Mouse (Mus musculus) forebrain, embryonic 12.5 days (tissue): ENCODE results near the gene Bpifc. TPM values are rescaled to one million over a fixed set of nuclear protein-coding genes. Genes with fewer than 3 reads are reported as not detected.
A peak's percentile ranks its signal among the peaks of the same experiment; 100 is the strongest.

Experiments
- ATAC-seq: fragments of 200-750 bp; cut with Nextera tagmentation; 2 replicates; pipeline ENCODE4 v1.8.0; 2017; ENCODE audit warnings: moderate TSS enrichment; ENCODE audit not compliant: low FRiP score
- H3K27ac ChIP-seq: fragments of 300-500 bp; sonication (generic); 2 replicates; pipeline ENCODE4 v1.5.1; 2016; ENCODE audit warnings: mild to moderate bottlenecking
- H3K27me3 ChIP-seq: fragments of 300-500 bp; sonication (generic); 2 replicates; pipeline ENCODE4 v1.6.1; 2016; ENCODE audit warnings: mild to moderate bottlenecking
- H3K36me3 ChIP-seq: fragments of 300-500 bp; sonication (generic); replicated peaks from 2 replicates; pipeline ENCODE4 v1.6.1; 2016; ENCODE audit warnings: mild to moderate bottlenecking
- H3K4me1 ChIP-seq: fragments of 300-500 bp; sonication (generic); 2 replicates; pipeline ENCODE4 v1.6.1; 2016
- H3K4me2 ChIP-seq: fragments of 300-500 bp; sonication (generic); 2 replicates; pipeline ENCODE4 v1.6.1; 2016; ENCODE audit warnings: mild to moderate bottlenecking, moderate library complexity
- H3K4me3 ChIP-seq: fragments of 300-500 bp; sonication (generic); replicated peaks from 2 replicates; pipeline ENCODE4 v1.5.1; 2016; ENCODE audit warnings: mild to moderate bottlenecking
- H3K9ac ChIP-seq: fragments of 300-500 bp; sonication (generic); 2 replicates; pipeline ENCODE4 v1.6.1; 2016; ENCODE audit warnings: mild to moderate bottlenecking
- H3K9me3 ChIP-seq: fragments of 300-500 bp; sonication (generic); 2 replicates; pipeline ENCODE4 v1.6.1; 2016
- WGBS: fragments of 180-500 bp; shearing (Covaris S2); methylation state at CpG from one replicate; pipeline ENCODE4 v1.1.7; 2016; 5-methylcytosine and 5-hydroxymethylcytosine counted together
- polyA plus RNA-seq: library from polyadenylated mRNA; unstranded; fragments of >200 nt; fragmentation: Nextera tagmentation; extraction: Ambion mirVana; gene quantifications from 2 replicates; pipeline ENCODE4 v1.2.1, GENCODE M21; 2016

Gene Bpifc
- polyA plus RNA-seq, 1 experiment from 2014 or later, result not detected

DNA sequence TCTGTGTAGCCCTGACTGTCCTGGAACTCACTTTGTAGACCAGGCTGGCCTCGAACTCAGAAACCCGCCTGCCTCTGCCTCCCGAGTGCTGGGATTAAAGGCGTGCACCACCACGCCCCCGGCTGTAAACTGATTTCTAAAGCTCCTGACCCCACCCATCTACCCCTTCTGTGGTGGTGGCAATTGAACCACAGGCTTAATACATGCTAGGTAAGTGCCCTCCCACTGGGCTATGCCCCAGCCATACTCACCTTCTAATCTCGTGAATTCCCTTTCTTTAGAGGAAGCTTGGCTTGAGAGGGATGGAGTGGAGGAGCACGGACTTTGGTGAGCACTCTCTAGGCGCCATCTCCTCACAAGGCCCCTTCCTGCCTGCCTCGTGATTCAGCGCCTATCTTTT lies 81.7 kb downstream of the Bpifc start:
- H3K9me3 ChIP-seq, result no peaks in the 10 kb centered on the region
- peaks cover 19% of the 10 kb centered on the region for H3K27me3 ChIP-seq
- no peak overlapping the region for H3K27ac ChIP-seq
- H3K9ac ChIP-seq, result no peak overlapping the region
- H3K4me3 ChIP-seq, result no peak overlapping the region
- 0 out of 2 replicates have a peak, but pooled peaks cover under 1% of the 10 kb centered on the region for H3K36me3 ChIP-seq
- 92% methylated on average over 11 of the region's 11 CpGs for WGBS
- no peak for ATAC-seq
- H3K4me1 ChIP-seq, result peaks cover 22% of the 10 kb centered on the region
- no peak overlapping the region for H3K4me2 ChIP-seq

DNA sequence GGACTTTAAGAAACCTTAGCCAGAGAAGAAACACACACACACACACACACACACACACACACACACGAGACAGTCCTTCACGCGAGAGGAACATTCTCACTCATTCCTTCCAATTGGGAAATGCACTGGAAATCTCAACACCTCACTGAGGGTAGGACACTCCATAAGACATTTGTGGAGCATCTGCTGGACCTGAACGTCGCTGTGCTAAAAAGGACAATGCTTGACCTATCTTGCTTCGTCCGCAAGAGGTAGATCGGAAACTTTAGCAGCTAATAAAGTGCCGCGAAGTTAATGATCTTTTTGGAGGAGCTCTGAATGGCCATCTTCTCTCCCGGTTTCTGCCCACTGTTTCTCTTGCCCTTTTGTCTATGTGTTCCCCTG lies 82.5 kb downstream of the Bpifc start:
- ATAC-seq, result no peak
- no peaks in the 10 kb centered on the region for H3K36me3 ChIP-seq
- H3K4me1 ChIP-seq, result peaks cover 22% of the 10 kb centered on the region
- WGBS, result 48% methylated on average over 11 of the region's 11 CpGs
- H3K9ac ChIP-seq, result peak overlapping the region; percentile 29; the same call in 1 of the 2 replicates
- H3K27ac ChIP-seq, result no peak overlapping the region
- H3K4me2 ChIP-seq, result peak overlapping the region; percentile 84
- peaks cover 19% of the 10 kb centered on the region for H3K27me3 ChIP-seq
- peak overlapping the region; percentile 54 for H3K4me3 ChIP-seq
- no peaks in the 10 kb centered on the region for H3K9me3 ChIP-seq

DNA sequence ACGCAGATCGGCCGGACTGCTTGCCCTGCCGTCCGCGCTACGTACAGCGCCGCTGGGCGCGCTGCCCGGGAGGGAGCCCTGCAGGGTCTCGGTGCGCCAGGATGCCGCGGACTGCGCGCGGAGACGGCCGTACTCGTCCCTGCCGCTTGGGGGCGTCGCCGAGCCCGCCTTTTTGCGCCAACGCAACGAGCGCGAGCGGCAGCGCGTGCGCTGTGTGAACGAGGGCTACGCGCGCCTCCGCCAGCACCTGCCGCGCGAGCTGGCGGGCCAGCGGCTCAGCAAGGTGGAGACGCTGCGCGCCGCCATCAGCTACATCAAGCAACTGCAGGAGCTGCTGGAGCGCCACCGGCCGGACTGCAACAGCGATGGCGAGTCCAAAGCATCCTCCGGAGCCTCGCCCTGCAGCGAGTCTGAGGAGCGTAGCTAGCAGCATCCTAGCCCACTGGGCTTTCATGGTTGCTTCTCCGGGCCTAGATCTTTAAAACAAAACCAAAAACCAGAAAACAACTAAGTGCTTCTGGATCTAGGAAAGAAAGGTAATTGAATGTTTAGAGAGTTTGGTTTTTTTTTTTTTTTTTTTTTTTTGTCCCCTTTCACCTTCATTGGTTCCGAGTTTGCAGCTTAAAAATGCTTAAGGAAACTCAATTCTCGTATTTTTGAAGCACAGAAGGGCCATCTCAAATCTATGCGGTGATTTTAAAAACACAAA lies 83.0 kb downstream of the Bpifc start:
- Histone ChIP-seq H3K9ac (peak overlapping the region; percentile 60), H3K4me3 (peak overlapping the region; percentile 54), H3K9me3 (no peaks in the 10 kb centered on the region), H3K27ac (0 out of 2 replicates have a peak overlapping the region, but pooled peaks have one; percentile 31), H3K36me3 (no peaks in the 10 kb centered on the region), H3K4me2 (peak overlapping the region; percentile 84), H3K4me1 (peaks cover 22% of the 10 kb centered on the region), H3K27me3 (peaks cover 19% of the 10 kb centered on the region)
- ATAC-seq, result peak; percentile 92
- 1% methylated on average over 63 of the region's 63 CpGs for whole genome bisulfite sequencing

DNA sequence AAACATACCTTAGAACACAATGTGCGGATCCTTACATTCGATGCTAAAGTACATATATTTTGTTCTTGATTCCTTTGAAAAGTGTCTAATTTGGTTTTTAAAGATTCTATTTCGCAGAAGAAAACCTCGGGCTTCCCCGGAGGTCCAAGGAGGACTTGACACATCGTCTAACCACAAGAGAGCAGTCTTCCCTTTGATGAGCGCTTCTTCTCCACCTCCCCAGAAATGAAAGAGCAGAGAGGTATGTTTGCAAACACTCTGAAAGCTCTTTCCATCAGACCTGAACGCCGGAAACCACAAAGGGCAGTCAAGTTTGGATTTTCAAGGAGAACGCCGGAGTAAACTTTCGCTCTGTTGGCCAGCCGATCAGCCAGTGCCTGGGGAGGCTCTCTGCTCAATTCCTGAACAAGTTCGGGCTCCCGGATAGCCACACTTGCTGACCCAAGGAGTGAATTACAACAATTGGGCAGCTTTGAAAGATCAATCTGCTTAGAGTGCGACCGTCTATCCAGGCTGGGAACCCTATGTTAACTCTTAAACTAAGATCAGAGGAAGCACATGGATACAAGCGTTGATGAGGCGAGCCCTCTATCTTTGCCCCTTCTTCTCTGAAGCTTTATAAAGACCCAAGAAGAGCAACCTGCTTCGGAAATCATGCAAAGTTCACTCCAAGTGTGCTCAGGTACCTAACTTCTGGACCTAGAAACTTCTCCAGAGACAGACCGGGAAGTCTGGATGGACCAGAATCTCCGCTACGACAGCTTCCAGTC lies 83.8 kb downstream of the Bpifc start, which contains the start of gene Ascl4:
TSS of gene Ascl4 (plus strand) at position 6 of the 770 bp plus-strand sequence.
- Histone ChIP-seq H3K9me3 (no peaks in the 10 kb centered on the region), H3K4me2 (peak within 1 kb of the TSS; percentile 84), H3K9ac (peak within 1 kb of the TSS; percentile 60), H3K4me3 (peak within 1 kb of the TSS; percentile 54), H3K36me3 (no peaks in the 10 kb centered on the region), H3K27ac (0 out of 2 replicates have a peak within 1 kb of the TSS, but pooled peaks have one; percentile 31), H3K27me3 (peaks cover 23% of the 10 kb centered on the region), H3K4me1 (peaks cover 22% of the 10 kb centered on the region)
- 2% methylated on average over 23 of the region's 23 CpGs for WGBS
- peak; percentile 27; the same call in 1 of the 2 replicates for ATAC-seq

DNA sequence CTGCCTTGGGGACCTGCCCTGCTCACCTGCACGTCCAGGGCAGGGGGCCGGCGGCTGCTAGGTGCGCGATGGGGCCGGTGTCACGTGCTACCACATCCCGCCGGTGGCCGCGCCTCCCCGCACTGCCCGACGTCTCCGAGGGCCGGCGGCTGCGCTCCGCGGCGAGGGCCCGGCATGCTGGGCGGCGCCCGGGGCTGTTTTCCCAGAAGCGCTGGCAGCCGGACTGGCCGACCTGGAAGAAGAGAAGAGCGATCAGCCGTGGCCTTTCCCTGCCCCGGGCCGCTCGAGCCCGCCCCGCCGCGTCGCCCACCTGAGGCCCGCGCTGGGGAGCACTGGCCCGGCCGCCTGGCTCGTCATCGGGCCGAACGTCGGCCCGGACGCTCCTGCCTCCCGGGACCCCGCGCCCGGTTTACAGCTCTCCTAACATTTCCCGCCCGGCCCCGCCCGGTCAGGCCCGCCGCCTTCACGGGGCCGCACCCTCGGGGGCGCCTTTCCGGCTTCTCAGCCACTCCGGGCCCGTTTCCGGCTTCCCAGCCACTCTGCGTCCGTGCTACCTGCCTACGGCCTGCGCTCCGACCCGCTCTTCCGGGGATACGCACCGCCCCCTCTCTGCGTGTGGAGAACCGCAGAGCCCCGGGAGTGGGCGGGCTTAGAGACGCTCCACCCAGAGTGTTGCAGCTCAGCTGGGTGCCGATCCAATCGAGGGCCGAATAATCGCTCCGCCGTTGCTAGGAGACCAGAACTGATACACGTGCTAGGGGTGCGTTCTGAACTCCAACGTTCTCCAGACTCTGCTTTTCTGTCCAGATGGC lies 95.0 kb downstream of the Bpifc start, which contains the start of gene Prdm4:
TSS of gene Prdm4 (minus strand) at position 645 of the 812 bp plus-strand sequence.
- 0 out of 2 replicates have a peak, but pooled peaks cover 4% of the 10 kb centered on the region for H3K27me3 ChIP-seq
- peaks cover 15% of the 10 kb centered on the region for H3K4me1 ChIP-seq
- ATAC-seq, result peak; percentile 99
- WGBS, result under 1% methylated on average over 85 of the region's 90 CpGs
- H3K9ac ChIP-seq, result peak within 1 kb of the TSS; percentile 91
- H3K9me3 ChIP-seq, result no peaks in the 10 kb centered on the region
- peak within 1 kb of the TSS; percentile 98 for H3K4me3 ChIP-seq
- H3K4me2 ChIP-seq, result peak within 1 kb of the TSS; percentile 79
- H3K27ac ChIP-seq, result peak within 1 kb of the TSS; percentile 88
- H3K36me3 ChIP-seq, result peaks cover 26% of the 10 kb centered on the region

Other genes starting within 250 kb of the Bpifc start
- gene Pwp1, start 182.4 kb downstream of the Bpifc start, polyA plus RNA-seq, result 89.6 and 90.4 TPM in 2 replicates
- gene Prdm4, start 94.8 kb downstream of the Bpifc start, polyA plus RNA-seq, result 29.6 and 33.9 TPM in 2 replicates
- gene Ascl4, start 84.2 kb downstream of the Bpifc start, polyA plus RNA-seq, result 0.56 and 0.82 TPM in 2 replicates
- 192 and 195 TPM in 2 replicates for gene Rtcb, start 54.1 kb downstream of the Bpifc start, polyA plus RNA-seq
- gene Fbxo7, start 10.1 kb upstream of the Bpifc start, polyA plus RNA-seq, result 15.1 and 15.4 TPM in 2 replicates